In the genomic region with DNA sequence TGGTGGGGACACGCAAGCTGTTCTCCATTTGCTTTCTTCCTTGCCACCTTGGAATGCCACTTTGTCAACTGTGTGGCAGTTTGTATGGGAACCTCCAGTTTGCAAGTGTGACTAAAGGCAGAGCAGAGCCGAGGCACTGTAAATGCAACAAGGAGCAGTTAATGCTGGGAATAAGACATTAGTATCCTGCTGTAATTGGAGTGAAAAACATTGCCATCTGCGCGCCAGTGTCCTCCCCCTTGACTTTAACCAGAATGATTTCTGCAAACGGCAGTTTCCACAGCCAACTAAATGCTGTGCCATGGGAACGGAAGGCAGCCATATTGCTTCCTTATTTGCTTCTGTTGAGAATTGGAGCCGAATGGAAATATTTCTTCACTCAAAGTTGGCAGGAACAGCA, we compare ENCODE assay signal across 11 mouse cellular contexts. TPM values are rescaled to one million over a fixed set of nuclear protein-coding genes. Genes with fewer than 3 reads are reported as not detected.
DNase-seq lines count a peak whose midpoint lies in the region; ATAC-seq lines count a peak whose summit lies in the region.
"Had no signal": no experiment of that assay in that cellular context is flagged by ENCODE, and none has a peak within 500 bp of the region (broad histone marks: within the 10 kb centered on the region; RNA-seq: fewer than 3 reads in every experiment).

No protein-coding gene starts in this region.

- H3K27me3 ChIP-seq in heart, embryonic 11.5 days (ENCODE audit: control insufficient read depth, insufficient read depth, low read length): no peaks in the 10 kb centered on the region
- H3K27me3 ChIP-seq in heart, embryonic 10.5 days (ENCODE audit: insufficient read depth, poor library complexity, severe bottlenecking): no peaks in the 10 kb centered on the region
- H3K27me3 ChIP-seq: hindbrain, embryonic 15.5 days; limb, embryonic 12.5 days had no signal

- 0 out of 2 replicates have a peak overlapping the region, but pooled peaks have one; percentile 15 for H3K27ac ChIP-seq in heart, embryonic 11.5 days (ENCODE audit: low read depth, low read length)
- H3K27ac ChIP-seq in heart, embryonic 10.5 days: no peak overlapping the region
- H3K27ac ChIP-seq: hindbrain, embryonic 15.5 days; limb, embryonic 12.5 days had no signal

- DNase-seq in heart, embryonic 10.5 days (ENCODE audit: low spot score): no peak
- DNase-seq in frontal cortex, postnatal 10 days (ENCODE audit: low spot score in 2 of 2): peak; percentile 31 to 33
- DNase-seq in layer of hippocampus, adult 9-10 months (ENCODE audit: low spot score): peak; percentile 68
- DNase-seq in right cerebral cortex, postnatal 14 days: peak; percentile 18
- DNase-seq in spleen, postnatal 10 days (ENCODE audit: low spot score in 2 of 2): no peak
- no peak for DNase-seq in liver
- no peak for DNase-seq in lung, postnatal 14 days
- DNase-seq: lung, postnatal 4 days had no signal

- no peak for ATAC-seq in heart, embryonic 11.5 days (replicated peaks; ENCODE audit: insufficient number of reproducible peaks, low FRiP score, low TSS enrichment)

- WGBS in heart, embryonic 11.5 days (ENCODE audit: insufficient replicate concordance): 89% methylated on average over 7 of the region's 7 CpGs
- 89% methylated on average over 7 of the region's 7 CpGs for WGBS in heart, embryonic 10.5 days

- no peak overlapping the region for H3K9ac ChIP-seq in heart, embryonic 11.5 days (ENCODE audit: low read depth, low read length)
- H3K9ac ChIP-seq: hindbrain, embryonic 15.5 days; limb, embryonic 12.5 days had no signal

- peaks cover 12% of the 10 kb centered on the region for H3K4me1 ChIP-seq in heart, embryonic 11.5 days (ENCODE audit: control insufficient read depth, insufficient read depth, low read length)
- H3K4me1 ChIP-seq in heart, embryonic 10.5 days: peaks cover 20% of the 10 kb centered on the region

- H3K4me3 ChIP-seq in heart, embryonic 11.5 days (ENCODE audit: low read depth, low read length): no peak overlapping the region
- H3K4me3 ChIP-seq in heart, embryonic 10.5 days: no peak overlapping the region
- H3K4me3 ChIP-seq: hindbrain, embryonic 15.5 days; limb, embryonic 12.5 days had no signal

- no peaks in the 10 kb centered on the region; the same call in 1 of the 2 replicates for H3K36me3 ChIP-seq in heart, embryonic 11.5 days (ENCODE audit: control insufficient read depth, insufficient read depth, low read length)
- peaks cover 17% of the 10 kb centered on the region for H3K36me3 ChIP-seq in heart, embryonic 10.5 days
- H3K36me3 ChIP-seq: hindbrain, embryonic 15.5 days had no signal

- H3K4me2 ChIP-seq in heart, embryonic 11.5 days: no peak overlapping the region
- H3K4me2 ChIP-seq: hindbrain, embryonic 15.5 days; limb, embryonic 12.5 days had no signal

- H3K9me3 ChIP-seq in heart, embryonic 11.5 days (replicated peaks; ENCODE audit: control insufficient read depth, low read length): no peaks in the 10 kb centered on the region
- no peaks in the 10 kb centered on the region for H3K9me3 ChIP-seq in heart, embryonic 10.5 days
- H3K9me3 ChIP-seq: hindbrain, embryonic 15.5 days; limb, embryonic 12.5 days had no signal

RNA-seq across cellular contexts. Expression of a gene that starts 3.6 kb away (rescaled TPM):
- 32.7 and 37.9 TPM in 2 replicates for polyA plus RNA-seq in heart, embryonic 11.5 days (2014; fragmentation: Nextera tagmentation; extraction: Ambion mirVana)
- polyA plus RNA-seq in heart, embryonic 10.5 days (2016; fragmentation: Nextera tagmentation; extraction: Ambion mirVana): 32.9 and 40.8 TPM in 2 replicates

RNA-seq across cellular contexts. Expression of a gene that starts 3.6 kb away (rescaled TPM):
- 49.4 and 50.4 TPM in 2 replicates for polyA plus RNA-seq in heart, embryonic 11.5 days (2014; fragmentation: Nextera tagmentation; extraction: Ambion mirVana)
- 68.2 and 75.6 TPM in 2 replicates for polyA plus RNA-seq in heart, embryonic 10.5 days (2016; fragmentation: Nextera tagmentation; extraction: Ambion mirVana)

Comparison
In these comparisons a context has a peak if more than half of its experiments do, and no peak if none do; other contexts are left out.
1. DNase-seq: peak in frontal cortex, postnatal 10 days (2 of 2), layer of hippocampus, adult 9-10 months (single experiment) and right cerebral cortex, postnatal 14 days (single experiment); none in heart, embryonic 10.5 days (single experiment), spleen, postnatal 10 days (0 of 2), liver (single experiment) and lung, postnatal 14 days (single experiment).